Mouse (Mus musculus): ENCODE measurements around the gene Rufy3.

GRCm38 (mm10) chr5:88562863-88563780 lies 1.7 kb upstream of the Rufy3 start:
- TF ChIP-seq CTCF (IDR thresholded peaks at IDR 0.05; ENCODE audit: control insufficient read depth, insufficient read depth, low read length) (no peak), POLR2A (IDR thresholded peaks at IDR 0.05; ENCODE audit: borderline replicate concordance, control insufficient read depth, low read depth, low read length) (no peak)
